Mouse (Mus musculus): ENCODE measurements around the gene Mpped2.

Gene Mpped2

GRCm38 (mm10) chr2:106692783-106693701 is at the start of gene Mpped2:
Gene Mpped2 (plus strand): TSS chr2:106693269.
- DNase-seq (ENCODE audit: low spot score in 2 of 2): peak; percentile 30 to 63

DNA sequence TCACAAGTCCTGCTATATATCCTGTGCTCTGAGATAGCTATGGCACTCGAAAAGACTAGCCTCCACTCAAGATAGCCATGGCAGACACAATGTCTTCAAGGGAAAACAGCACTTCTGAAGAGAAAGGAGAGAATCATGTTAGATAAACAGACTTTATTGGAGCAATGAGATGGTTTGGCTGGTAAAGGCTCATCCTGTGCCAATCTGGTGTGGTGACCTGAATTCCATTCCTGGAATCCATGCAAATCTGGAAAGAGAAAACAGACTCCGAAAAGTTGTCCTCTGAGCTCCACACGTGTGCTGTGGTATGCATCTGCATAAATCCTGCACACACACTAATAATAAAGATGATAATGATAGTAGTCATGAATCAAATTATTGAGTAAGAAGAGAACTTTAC is 48.3 kb upstream of the Mpped2 start:
- DNase-seq (ENCODE audit: low spot score in 2 of 2): no peak

DNA sequence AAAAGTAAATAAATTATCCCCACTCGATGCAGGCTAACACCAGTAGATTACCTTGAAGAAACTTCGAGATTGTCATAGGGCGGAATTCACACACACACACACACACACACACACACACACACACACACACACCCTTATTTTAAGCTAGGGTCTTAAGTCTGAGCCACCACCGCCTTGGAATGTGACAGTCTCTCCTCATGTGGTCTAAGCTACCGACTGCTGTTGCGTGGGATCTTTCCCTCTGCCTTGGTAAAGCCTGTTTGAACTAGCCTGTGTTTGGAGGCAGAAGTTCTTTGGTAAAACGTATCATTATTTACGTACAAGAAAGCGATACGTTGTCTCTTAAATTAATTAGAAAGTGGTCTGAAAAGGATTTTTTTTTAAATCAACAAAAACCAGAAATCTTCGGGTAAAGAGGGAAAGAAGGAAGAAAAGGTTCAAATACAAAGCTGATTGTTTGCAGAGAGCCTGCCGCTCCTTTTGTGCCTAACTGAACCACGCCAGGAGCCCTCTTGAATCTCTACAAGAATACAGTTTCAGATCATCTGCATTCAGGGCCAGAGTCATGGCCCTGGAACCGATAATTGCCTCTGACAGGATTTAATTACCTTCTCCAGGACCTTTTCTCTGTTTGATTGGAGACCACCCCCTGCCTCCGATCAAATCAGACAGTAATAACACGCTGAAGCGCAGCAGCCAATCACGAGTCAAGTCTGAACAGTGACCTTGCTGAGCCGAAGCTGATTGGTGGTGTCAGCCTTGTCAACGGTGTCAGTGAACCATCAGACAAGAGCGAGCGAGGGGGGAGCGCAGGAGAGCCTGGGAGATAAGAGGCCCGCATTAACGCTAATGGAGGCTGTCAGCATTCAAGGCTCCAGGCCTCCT is 43.1 kb upstream of the Mpped2 start:
- peak; percentile 49 to 66 for DNase-seq (ENCODE audit: low spot score in 2 of 2)

GRCm38 (mm10) chr2:106652151-106652550 is 40.9 kb upstream of the Mpped2 start:
- DNase-seq (ENCODE audit: low spot score in 2 of 2): no peak

DNA sequence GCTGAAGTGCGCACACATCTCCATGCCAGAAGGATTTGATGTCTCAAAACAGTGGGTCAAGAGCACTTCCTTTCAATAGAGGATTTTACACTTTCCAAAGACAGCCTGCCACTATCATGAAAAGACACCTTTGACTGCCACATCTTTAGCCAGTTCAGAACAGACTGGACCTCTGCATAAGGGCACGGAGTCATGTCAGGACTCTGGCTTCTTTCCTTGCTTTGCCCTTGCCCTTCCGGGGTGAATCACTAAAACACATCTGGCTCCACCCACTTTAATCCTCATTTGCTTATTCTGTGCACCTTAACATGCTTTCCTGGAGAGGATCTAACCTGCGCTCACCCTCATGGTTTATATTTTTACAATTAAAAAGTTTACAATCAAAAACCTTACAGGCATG is 40.3 kb upstream of the Mpped2 start:
- DNase-seq (ENCODE audit: low spot score in 2 of 2): no peak

GRCm38 (mm10) chr2:106653261-106653660 is 39.8 kb upstream of the Mpped2 start:
- no peak for DNase-seq (ENCODE audit: low spot score in 2 of 2)

GRCm38 (mm10) chr2:106655271-106655670 is 37.8 kb upstream of the Mpped2 start:
- no peak for DNase-seq (ENCODE audit: low spot score in 2 of 2)

- DNase-seq (ENCODE audit: low spot score in 2 of 2): no peak
These were observed 27.8 kb upstream of the Mpped2 start for GRCm38 (mm10) chr2:106665271-106665670.

DNA sequence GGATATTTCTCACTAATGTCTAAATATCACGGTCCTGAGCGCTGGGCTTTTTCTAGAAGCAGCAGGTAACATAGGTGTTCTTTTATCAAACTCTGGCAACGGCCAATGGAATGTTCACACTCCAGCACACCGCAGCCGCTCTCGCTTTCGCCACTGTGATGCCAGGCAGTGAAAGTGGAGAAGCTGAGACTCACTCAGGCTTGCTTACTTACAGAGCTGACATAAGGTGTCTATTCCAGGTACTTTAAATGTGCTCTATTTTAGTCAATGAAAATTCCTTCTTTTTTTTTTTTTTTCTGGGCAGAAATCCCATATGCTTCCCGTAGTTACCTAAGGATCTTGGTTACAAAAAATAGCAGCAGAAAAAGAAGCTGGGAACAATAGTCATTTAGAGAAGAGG is 18.8 kb upstream of the Mpped2 start:
- no peak for DNase-seq (ENCODE audit: low spot score in 2 of 2)

DNA sequence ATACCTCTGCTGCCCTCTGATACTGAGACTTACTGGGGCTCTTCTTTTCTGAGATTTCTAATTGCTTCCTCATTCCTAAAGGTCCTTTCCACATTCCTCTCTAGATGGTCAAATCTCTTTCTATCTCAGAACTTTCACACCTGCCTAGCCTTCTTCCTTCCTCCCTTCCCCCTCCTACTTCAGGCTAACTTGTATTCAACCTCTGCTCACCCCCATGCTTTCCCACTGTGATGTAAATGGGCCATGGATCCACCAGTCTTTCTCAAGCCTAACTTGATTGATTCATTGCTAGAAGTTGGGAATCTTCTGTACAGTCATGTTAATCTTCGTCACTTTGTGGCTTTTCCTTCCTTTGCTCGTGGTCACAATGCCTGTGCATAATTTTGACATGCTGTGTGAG is 15.6 kb upstream of the Mpped2 start:
- DNase-seq (ENCODE audit: low spot score in 2 of 2): no peak

DNA sequence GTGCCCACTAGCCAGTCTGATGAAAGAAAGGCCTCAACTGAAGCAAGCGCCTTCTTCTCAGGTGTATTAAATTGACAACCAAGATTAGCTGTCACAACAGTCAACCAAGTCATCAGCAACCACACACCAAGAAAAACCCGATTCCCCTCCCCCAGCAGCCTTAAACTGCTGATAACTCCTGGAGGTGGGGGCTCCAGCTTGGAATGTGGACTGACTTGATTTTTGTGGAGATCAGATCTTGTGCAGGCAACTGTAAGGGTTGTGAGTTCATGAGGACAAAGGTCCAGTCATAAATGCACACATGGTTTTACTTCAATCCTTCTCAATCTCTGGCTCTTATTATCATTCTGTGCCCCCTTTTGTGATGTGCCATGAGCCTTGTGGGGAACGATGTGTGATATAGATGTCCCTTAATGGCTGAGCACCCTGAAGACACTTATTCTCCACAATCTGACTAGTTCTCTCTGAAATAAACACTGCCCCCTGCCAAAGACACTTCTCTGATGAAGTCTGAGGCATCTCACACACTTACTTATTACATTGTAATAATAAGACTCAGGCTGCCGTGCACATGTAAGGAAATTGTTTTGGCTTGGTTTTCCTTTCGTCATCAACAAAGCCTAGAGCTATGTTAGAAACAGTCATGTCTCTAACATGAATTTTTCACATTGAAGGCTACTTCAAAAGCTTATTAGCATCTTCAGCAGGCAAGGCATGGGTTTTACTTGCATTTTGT is 13.2 kb upstream of the Mpped2 start:
- DNase-seq (ENCODE audit: low spot score in 2 of 2): peak; percentile 5 to 28

DNA sequence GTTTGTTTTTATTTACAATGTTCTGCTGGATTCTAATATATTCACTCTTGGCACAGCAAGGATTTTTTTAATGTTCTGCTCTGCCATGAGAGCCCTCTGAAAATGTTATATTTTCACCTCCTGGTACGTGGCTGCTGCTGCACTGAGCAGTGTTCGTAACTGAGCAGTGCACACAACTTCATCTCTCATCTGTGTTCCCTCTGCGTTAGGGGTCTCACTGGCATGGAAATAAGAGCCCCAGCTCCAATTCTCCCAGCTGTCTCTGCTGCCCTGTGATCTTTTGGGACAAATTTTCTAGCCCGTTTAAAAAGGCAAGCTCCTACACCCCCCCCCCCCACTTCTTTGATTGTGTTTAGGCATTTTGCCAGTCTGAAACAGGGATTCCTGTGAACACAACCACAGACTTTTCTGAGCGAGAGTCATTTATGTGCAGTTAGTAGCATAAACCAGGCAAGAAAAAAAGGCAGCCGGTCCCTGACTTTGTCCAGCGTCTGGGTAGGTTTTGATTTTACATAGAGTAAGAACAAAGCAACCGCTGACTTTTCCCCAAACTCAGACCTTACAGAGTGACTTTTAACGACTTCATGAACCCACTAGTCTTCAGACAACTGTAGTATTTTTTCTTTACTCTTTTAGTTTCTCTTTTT is 9.8 kb upstream of the Mpped2 start:
- DNase-seq (ENCODE audit: low spot score in 2 of 2): no peak

DNA sequence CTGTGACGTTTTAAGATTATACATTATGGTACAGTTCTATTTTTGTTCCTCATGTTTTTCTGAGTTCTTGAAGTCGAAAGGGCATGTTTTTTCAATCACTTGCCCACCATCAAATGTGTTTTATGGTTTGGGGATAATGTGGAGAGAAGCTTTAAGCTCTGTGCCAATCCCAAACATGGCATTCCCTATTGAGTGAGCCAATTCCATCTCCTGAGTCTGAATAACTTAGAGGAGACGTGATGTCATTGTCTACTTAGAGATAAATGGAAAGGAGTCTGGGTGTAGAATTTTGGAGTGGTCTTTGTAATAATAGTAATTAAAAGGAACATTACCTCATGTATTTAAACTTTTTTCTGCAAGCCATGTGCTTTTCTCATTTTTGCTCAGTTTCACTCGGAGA is 9.2 kb upstream of the Mpped2 start:
- DNase-seq (ENCODE audit: low spot score in 2 of 2): no peak

GRCm38 (mm10) chr2:106691753-106692363 is 1.2 kb upstream of the Mpped2 start:
- DNase-seq (ENCODE audit: low spot score in 2 of 2): no peak

- no peak for DNase-seq (ENCODE audit: low spot score in 2 of 2)
These were observed 675 bp upstream of the Mpped2 start for GRCm38 (mm10) chr2:106692405-106692782.

GRCm38 (mm10) chr2:106693702-106694566 is 865 bp downstream of the Mpped2 start:
- peak; percentile 43 to 44 for DNase-seq (ENCODE audit: low spot score in 2 of 2)

DNA sequence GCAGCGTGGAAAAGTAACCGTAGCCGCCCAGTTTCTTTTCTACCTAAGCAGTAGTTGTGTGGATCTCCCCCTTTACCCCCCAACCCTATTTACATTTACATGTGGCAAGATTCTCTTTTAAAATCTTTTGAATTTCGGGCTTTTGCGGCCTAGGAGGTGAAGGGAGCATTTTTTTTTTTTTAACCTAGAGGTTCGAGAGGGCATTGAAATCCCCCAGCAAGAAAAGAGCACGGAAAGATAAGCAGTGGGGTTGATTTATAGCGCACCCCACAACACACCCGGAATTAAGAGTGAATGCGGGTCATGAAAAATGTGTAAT is 1.5 kb downstream of the Mpped2 start:
- no peak for DNase-seq (ENCODE audit: low spot score in 2 of 2)

GRCm38 (mm10) chr2:106694886-106695733 is 2.0 kb downstream of the Mpped2 start:
- peak; percentile 20 to 39 for DNase-seq (ENCODE audit: low spot score in 2 of 2)

DNA sequence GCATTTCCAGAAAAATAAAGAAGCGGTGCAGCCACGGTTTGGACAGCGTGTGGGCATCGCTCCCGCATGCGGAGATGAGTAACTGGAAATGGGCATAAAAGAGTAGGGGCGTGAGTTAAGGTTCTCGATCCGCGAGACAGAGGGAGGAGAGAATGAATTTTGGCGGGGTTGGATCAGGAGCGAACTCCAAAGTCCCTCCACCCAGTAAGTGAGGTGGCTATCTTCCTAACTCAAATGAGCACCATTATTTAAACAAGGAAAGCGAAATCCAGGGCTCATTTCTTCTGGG is 2.6 kb downstream of the Mpped2 start:
- no peak for DNase-seq (ENCODE audit: low spot score in 2 of 2)

Measured in urinary bladder, postnatal 36 days (tissue).